Mouse (Mus musculus): Measurements from ENCODE around the gene Enox1.

DNA sequence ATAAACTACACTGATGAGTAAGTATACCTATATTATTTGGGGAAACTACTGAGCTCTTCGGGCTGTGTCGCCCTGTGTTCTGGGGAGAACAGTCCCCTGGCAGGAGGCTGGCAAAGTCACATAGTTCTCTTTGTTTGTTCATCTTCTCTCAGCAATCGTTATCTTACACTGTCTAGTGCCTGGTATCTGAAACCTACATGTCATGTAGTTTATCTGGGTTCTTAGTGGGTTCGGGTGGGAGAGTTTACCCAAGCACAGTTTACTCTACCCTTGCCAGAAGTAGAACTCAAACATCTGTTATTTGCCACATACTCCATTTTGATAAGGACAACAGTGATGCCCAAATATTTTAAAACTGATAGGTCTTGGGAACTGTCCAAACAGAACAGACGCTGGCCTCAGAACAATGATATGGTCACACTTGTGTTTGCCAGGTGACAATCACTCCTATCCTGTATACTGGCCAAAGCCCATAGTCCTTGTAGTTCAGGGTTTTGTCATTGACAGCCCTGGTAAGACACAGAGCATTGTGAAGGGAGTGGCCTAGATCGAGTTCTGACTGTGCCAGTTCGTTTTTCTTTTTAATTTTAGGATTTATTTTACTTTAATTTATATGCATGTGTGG, 401.0 kb downstream of the Enox1 start:
- no peak for TF ChIP-seq POLR2A (IDR thresholded peaks at IDR 0.05; ENCODE audit: low read depth, low read length)
- TF ChIP-seq CTCF (IDR thresholded peaks at IDR 0.05; ENCODE audit: extremely low read depth, insufficient read length, insufficient replicate concordance, low read depth, low read length): no peak
